Mouse (Mus musculus) brown adipose tissue, adult 24 weeks (tissue): ENCODE results near the gene Emp1. TPM values are rescaled to one million over a fixed set of nuclear protein-coding genes. Genes with fewer than 3 reads are reported as not detected.

Experiments
- H3K27ac ChIP-seq: fragments of 200-500 bp; replicated peaks from 2 replicates; pipeline ENCODE4 v1.5.1; 2012; ENCODE audit warnings: low read depth, mild to moderate bottlenecking, low read length
- H3K4me1 ChIP-seq: fragments of 200-500 bp; 2 replicates; pipeline ENCODE4 v1.6.1; 2012; ENCODE audit warnings: low read length, mixed read lengths; ENCODE audit not compliant: control insufficient read depth, insufficient read depth, insufficient read length
- H3K4me3 ChIP-seq: fragments of 200-500 bp; 2 replicates; pipeline ENCODE4 v1.5.1; 2012; ENCODE audit warnings: low read depth, mild to moderate bottlenecking, low read length, moderate library complexity; ENCODE audit not compliant: insufficient read depth
- polyA plus RNA-seq: library from polyadenylated mRNA; stranded (reverse); fragments of >200 nt; gene quantifications from 2 replicates; pipeline ENCODE4 v1.2.4, GENCODE M21; 2012; ENCODE audit not compliant: missing spikeins, insufficient read depth, insufficient read length

The Emp1 gene
- polyA plus RNA-seq, 1 experiment = 42.9 TPM

- Histone ChIP-seq H3K27ac (peak overlapping the region; percentile 72), H3K4me3 (no peak overlapping the region), H3K4me1 (peaks cover 11% of the 10 kb centered on the region; the same call in 1 of the 2 replicates)
These were observed 21.3 kb upstream of the Emp1 start for GRCm38 (mm10) chr6:135341076-135341378.

- Histone ChIP-seq H3K4me1 (peaks cover 5% of the 10 kb centered on the region), H3K27ac (no peak overlapping the region)
These were observed 10.6 kb upstream of the Emp1 start for GRCm38 (mm10) chr6:135351638-135352302.

GRCm38 (mm10) chr6:135352537-135352936 lies 9.8 kb upstream of the Emp1 start:
- H3K27ac ChIP-seq = no peak overlapping the region
- H3K4me1 ChIP-seq = peaks cover 5% of the 10 kb centered on the region
- H3K4me3 ChIP-seq = no peak overlapping the region

More at GRCm38 (mm10) chr6:135351638-135352302, 10.6 kb upstream of the Emp1 start:
- no peak overlapping the region for H3K4me3 ChIP-seq

- H3K4me1 ChIP-seq = peaks cover 5% of the 10 kb centered on the region
- H3K4me3 ChIP-seq = no peak overlapping the region
- no peak overlapping the region for H3K27ac ChIP-seq
These were observed 7.4 kb upstream of the Emp1 start for GRCm38 (mm10) chr6:135354953-135355352.

- H3K27ac ChIP-seq = no peak overlapping the region
- H3K4me3 ChIP-seq = no peak overlapping the region
- H3K4me1 ChIP-seq = peaks cover 17% of the 10 kb centered on the region
These were observed 2.0 kb upstream of the Emp1 start for GRCm38 (mm10) chr6:135360331-135360730.

- no peak overlapping the region for H3K4me3 ChIP-seq
- peaks cover 22% of the 10 kb centered on the region for H3K4me1 ChIP-seq
- H3K27ac ChIP-seq = peak overlapping the region; percentile 35; the same call in 1 of the 2 replicates
These were observed 267 bp upstream of the Emp1 start for GRCm38 (mm10) chr6:135362098-135362458.

GRCm38 (mm10) chr6:135363344-135364040 lies 1.1 kb downstream of the Emp1 start:
- Histone ChIP-seq H3K4me1 (peaks cover 34% of the 10 kb centered on the region), H3K27ac (peak overlapping the region; percentile 72), H3K4me3 (peak overlapping the region; percentile 64)

- Histone ChIP-seq H3K4me3 (peak overlapping the region; percentile 43), H3K27ac (peak overlapping the region; percentile 75), H3K4me1 (peaks cover 38% of the 10 kb centered on the region)
These were observed 1.8 kb downstream of the Emp1 start for GRCm38 (mm10) chr6:135364041-135364745.

GRCm38 (mm10) chr6:135364891-135365301 lies 2.6 kb downstream of the Emp1 start:
- Histone ChIP-seq H3K27ac (peak overlapping the region; percentile 75), H3K4me1 (peaks cover 45% of the 10 kb centered on the region), H3K4me3 (peak overlapping the region; percentile 43)

GRCm38 (mm10) chr6:135365614-135366013 lies 3.3 kb downstream of the Emp1 start:
- H3K4me3 ChIP-seq = peak overlapping the region; percentile 6
- peak overlapping the region; percentile 75 for H3K27ac ChIP-seq
- H3K4me1 ChIP-seq = peaks cover 50% of the 10 kb centered on the region

GRCm38 (mm10) chr6:135368230-135368629 lies 5.9 kb downstream of the Emp1 start:
- Histone ChIP-seq H3K4me1 (peaks cover 49% of the 10 kb centered on the region), H3K27ac (peak overlapping the region; percentile 22), H3K4me3 (no peak overlapping the region)

GRCm38 (mm10) chr6:135369551-135369968 lies 7.2 kb downstream of the Emp1 start:
- Histone ChIP-seq H3K27ac (peak overlapping the region; percentile 27; the same call in 1 of the 2 replicates), H3K4me1 (peaks cover 46% of the 10 kb centered on the region), H3K4me3 (no peak overlapping the region)

GRCm38 (mm10) chr6:135370954-135371353 lies 8.6 kb downstream of the Emp1 start:
- H3K27ac ChIP-seq = no peak overlapping the region
- no peak overlapping the region for H3K4me3 ChIP-seq

GRCm38 (mm10) chr6:135373357-135373756 lies 11.0 kb downstream of the Emp1 start:
- no peak overlapping the region for H3K27ac ChIP-seq
- peaks cover 28% of the 10 kb centered on the region for H3K4me1 ChIP-seq
- H3K4me3 ChIP-seq = no peak overlapping the region

More at GRCm38 (mm10) chr6:135370954-135371353, 8.6 kb downstream of the Emp1 start:
- H3K4me1 ChIP-seq = peaks cover 40% of the 10 kb centered on the region

GRCm38 (mm10) chr6:135375818-135376217 lies 13.5 kb downstream of the Emp1 start:
- Histone ChIP-seq H3K27ac (no peak overlapping the region), H3K4me3 (no peak overlapping the region), H3K4me1 (peaks cover 9% of the 10 kb centered on the region; the same call in 1 of the 2 replicates)
